Mouse (Mus musculus): Measurements from ENCODE around the gene Ip6k1.

- TF ChIP-seq CTCF (IDR thresholded peaks at IDR 0.05; ENCODE audit: insufficient read depth, low read length) (no peak), POLR2A (IDR thresholded peaks at IDR 0.05; ENCODE audit: borderline replicate concordance, extremely low read depth, low read depth, low read length) (no peak)
Observed at GRCm38 (mm10) chr9:108073141-108073930, 71.0 kb downstream of the Ip6k1 start.

Measured in lung, adult 2 months (tissue).